Mouse (Mus musculus) mouse trophoblast stem cell (cell line): ENCODE data around the gene Unc119b.

Source experiments
- in situ Hi-C, 2 experiments: fragments of 300-500 bp; cut with MseI, MboI; formaldehyde crosslinking; loops; 2 replicates in 1 of 2; 3 replicates in 1 of 2; pipeline ENCODE4 v1.15.1; 2025

Gene Unc119b

GRCm38 (mm10) chr5:115091776-115092175 is 43.0 kb downstream of the Unc119b start:
- in situ Hi-C loops, result no loop called here

- in situ Hi-C loops, result no loop called here
Observed at GRCm38 (mm10) chr5:115091015-115091414, 43.8 kb downstream of the Unc119b start.

- in situ Hi-C loops, result no loop called here
Observed at GRCm38 (mm10) chr5:115089592-115090268, 45.0 kb downstream of the Unc119b start.

- in situ Hi-C loops, result no loop called here
Observed at GRCm38 (mm10) chr5:115085675-115086074, 49.1 kb downstream of the Unc119b start.

DNA sequence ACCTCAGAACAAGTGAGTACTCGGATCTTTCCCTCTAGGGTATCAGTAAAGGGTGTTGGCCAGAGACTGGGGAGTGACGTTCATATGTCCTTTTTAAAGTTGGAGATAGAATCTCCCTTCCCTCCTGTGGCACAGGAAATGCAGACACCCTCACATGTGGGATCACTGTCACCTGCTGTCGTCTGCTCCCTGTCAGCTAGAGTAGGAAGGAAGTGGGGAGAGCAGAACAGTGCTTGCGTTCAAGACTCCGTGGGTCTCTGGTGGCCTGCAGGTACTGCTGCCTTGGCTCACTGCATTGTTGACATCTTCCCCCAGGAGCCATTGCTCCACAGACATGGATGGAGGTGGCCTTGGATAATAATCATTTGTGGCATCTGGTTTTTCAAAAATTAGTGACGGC is 51.3 kb downstream of the Unc119b start:
- in situ Hi-C loops, result no loop called here

GRCm38 (mm10) chr5:115081636-115082035 is 53.1 kb downstream of the Unc119b start:
- in situ Hi-C loops, result no loop called here

GRCm38 (mm10) chr5:115076144-115076901 is 58.5 kb downstream of the Unc119b start:
- in situ Hi-C loops, result loop anchor here (10.0 kb wide), 2 partner anchors 92 to 102 kb away; partner anchors contain the start of gene Hnf1a (in 1 of the 2)

- in situ Hi-C loops, result loop anchor here (10.0 kb wide), 2 partner anchors 90 to 100 kb away; partner anchors contain the start of gene Hnf1a (in 1 of the 2)
Observed at GRCm38 (mm10) chr5:115074749-115075148, 60.0 kb downstream of the Unc119b start.

DNA sequence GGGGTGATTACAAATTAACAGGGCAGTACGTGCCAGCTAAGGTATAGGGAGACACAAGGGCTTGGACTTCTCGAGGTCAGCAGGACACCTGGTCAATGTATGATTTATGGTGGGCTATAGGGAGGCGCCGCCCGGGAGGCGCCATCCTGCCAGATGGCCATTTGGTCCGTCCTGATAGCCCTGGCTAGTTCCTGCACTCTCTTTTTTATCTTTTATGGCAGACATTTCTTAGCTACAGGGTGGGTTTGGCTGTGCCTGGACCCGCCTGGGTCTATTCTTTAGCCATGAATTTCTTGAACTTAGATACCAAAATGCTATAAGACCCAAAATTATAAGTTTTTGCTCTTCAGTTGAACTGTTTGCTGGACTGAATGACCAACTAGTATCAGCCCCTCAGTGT is 61.5 kb downstream of the Unc119b start:
- in situ Hi-C loops, result loop anchor here (10.0 kb wide), 2 partner anchors 89 to 99 kb away; partner anchors contain the start of gene Hnf1a (in 1 of the 2)
